Mouse (Mus musculus): ENCODE data around the gene Esr1. TPM values are rescaled to one million over a fixed set of nuclear protein-coding genes. Genes with fewer than 3 reads are reported as not detected.

The Esr1 gene
- polyA plus RNA-seq, 1 experiment: 0.54 TPM

DNA sequence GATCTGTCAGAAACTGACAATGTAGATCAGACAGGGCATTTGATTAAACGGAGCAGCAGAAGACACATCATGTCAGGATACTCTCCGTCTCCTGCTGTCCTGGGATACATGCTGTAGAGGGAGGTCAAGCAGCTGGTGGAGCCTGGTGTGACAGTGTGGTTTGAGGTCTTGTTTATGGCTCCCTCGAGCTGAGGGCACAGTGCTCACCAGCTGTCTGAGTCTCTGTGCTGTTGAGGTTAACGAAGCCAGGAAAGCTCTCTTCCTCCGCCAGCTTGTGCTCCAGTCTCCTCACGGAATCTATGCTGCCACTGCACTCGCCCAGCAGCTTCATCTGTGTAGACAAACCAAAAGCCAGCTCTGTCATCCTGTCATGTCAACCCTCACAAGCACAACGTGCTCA, 429.9 kb downstream of the Esr1 start:
- no peak for TF ChIP-seq POLR2A (IDR thresholded peaks at IDR 0.05; ENCODE audit: borderline replicate concordance, insufficient read depth, low read length)
- TF ChIP-seq CTCF (IDR thresholded peaks at IDR 0.05; ENCODE audit: borderline replicate concordance, insufficient read depth, low read depth, low read length): no peak
- 35% methylated on average over 8 of the region's 8 CpGs for WGBS
- H3K27me3 ChIP-seq (ENCODE audit: control insufficient read depth, insufficient read depth, low read length): no peaks in the 10 kb centered on the region
- DNase-seq: no peak
- H3K4me3 ChIP-seq (replicated peaks; ENCODE audit: insufficient read depth, low read depth, low read length): no peak overlapping the region
- H3K27ac ChIP-seq (ENCODE audit: insufficient read depth, low read length): no peak overlapping the region
- H3K4me1 ChIP-seq (ENCODE audit: control insufficient read depth, insufficient read depth, low read length): no peaks in the 10 kb centered on the region; the same call in 1 of the 2 replicates

DNA sequence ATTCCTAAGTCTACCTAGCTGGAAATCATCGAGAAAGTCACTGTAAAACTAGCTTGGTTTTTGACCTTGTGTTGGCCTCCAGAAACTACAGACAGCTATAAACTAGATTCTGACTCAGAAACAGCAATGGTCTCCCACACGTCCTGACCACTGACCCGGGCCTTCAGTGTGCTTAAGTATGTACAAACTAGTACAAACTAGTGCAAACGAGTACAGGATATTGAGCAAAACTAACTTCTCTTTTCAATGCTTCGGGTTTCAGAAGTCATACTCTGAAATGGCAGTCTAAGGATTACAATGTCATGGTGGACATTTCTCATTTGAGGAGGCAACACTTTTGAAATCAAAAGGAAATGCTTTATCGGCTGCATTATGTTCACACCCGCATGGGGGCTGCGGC, 433.1 kb downstream of the Esr1 start:
- H3K4me3 ChIP-seq (replicated peaks; ENCODE audit: insufficient read depth, low read depth, low read length): no peak overlapping the region
- no peak overlapping the region for H3K27ac ChIP-seq (ENCODE audit: insufficient read depth, low read length)
- TF ChIP-seq CTCF (IDR thresholded peaks at IDR 0.05; ENCODE audit: borderline replicate concordance, insufficient read depth, low read depth, low read length) (no peak), POLR2A (IDR thresholded peaks at IDR 0.05; ENCODE audit: borderline replicate concordance, insufficient read depth, low read length) (no peak)
- no peaks in the 10 kb centered on the region for H3K27me3 ChIP-seq (ENCODE audit: control insufficient read depth, insufficient read depth, low read length)
- WGBS: 88% methylated on average over 8 of the region's 8 CpGs
- DNase-seq: no peak
- H3K4me1 ChIP-seq (ENCODE audit: control insufficient read depth, insufficient read depth, low read length): no peaks in the 10 kb centered on the region

DNA sequence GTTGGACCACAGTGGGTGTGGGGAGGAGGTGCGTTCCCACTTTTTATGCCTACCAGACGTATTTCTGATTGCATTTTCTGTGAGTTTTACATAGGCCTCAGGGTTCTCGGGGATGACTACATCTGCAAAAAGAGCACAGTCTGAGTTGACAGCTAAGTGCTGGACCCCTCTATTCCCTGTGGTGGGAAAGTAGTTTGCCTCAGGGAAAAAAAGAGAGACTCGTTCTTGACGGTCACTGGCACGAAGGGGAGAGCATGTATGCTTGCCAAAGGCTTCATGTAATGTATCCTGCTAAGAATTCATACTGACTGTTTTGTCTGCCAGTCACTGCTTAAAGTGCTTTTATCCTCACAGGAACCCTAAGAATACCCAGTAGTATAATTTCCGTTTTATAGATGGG, 433.8 kb downstream of the Esr1 start:
- Histone ChIP-seq H3K4me1 (ENCODE audit: control insufficient read depth, insufficient read depth, low read length) (no peaks in the 10 kb centered on the region), H3K27me3 (ENCODE audit: control insufficient read depth, insufficient read depth, low read length) (no peaks in the 10 kb centered on the region), H3K4me3 (replicated peaks; ENCODE audit: insufficient read depth, low read depth, low read length) (no peak overlapping the region), H3K27ac (ENCODE audit: insufficient read depth, low read length) (no peak overlapping the region)
- TF ChIP-seq POLR2A (IDR thresholded peaks at IDR 0.05; ENCODE audit: borderline replicate concordance, insufficient read depth, low read length) (no peak), CTCF (IDR thresholded peaks at IDR 0.05; ENCODE audit: borderline replicate concordance, insufficient read depth, low read depth, low read length) (no peak)
- WGBS: 31% methylated on average over 7 of the region's 7 CpGs
- DNase-seq: no peak

DNA sequence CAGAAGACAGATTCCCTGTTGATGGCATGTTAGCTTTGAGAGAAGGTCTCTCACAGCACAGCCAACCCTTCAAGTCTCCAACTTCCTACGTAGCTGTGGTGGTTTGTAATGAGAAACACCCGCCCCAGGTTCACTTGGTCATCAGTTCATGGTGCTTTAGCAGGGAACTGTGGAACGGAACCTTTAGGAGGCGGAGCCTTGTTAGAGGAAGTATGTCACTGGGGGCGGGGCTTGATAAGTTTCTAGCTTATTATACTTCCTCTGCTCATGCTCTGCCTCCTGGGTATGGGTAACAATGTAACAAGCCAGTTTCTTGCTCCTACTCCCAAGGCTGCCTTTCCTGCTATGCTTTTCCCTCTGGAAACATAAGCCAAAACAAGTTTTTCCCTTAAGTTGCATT, 434.3 kb downstream of the Esr1 start:
- 86% methylated on average over 5 of the region's 5 CpGs for WGBS
- H3K4me1 ChIP-seq (ENCODE audit: control insufficient read depth, insufficient read depth, low read length): no peaks in the 10 kb centered on the region
- no peak for TF ChIP-seq POLR2A (IDR thresholded peaks at IDR 0.05; ENCODE audit: borderline replicate concordance, insufficient read depth, low read length)
- no peak for TF ChIP-seq CTCF (IDR thresholded peaks at IDR 0.05; ENCODE audit: borderline replicate concordance, insufficient read depth, low read depth, low read length)

More for the DNA sequence above, 434.3 kb downstream of the Esr1 start:
- Histone ChIP-seq H3K4me3 (replicated peaks; ENCODE audit: insufficient read depth, low read depth, low read length) (no peak overlapping the region), H3K27ac (ENCODE audit: insufficient read depth, low read length) (no peak overlapping the region), H3K27me3 (ENCODE audit: control insufficient read depth, insufficient read depth, low read length) (no peaks in the 10 kb centered on the region)
- no peak for DNase-seq

Other genes starting within 250 kb of the Esr1 start
- gene Zbtb2, start 223.5 kb upstream of the Esr1 start, polyA plus RNA-seq (2012; rRNA removed): 8.3 and 8.7 TPM in 2 replicates
- 92.8 and 96.7 TPM in 2 replicates for gene Rmnd1, start 179.2 kb upstream of the Esr1 start, polyA plus RNA-seq (2012; rRNA removed)
- 23.2 and 23.7 TPM in 2 replicates for gene Armt1, start 179.1 kb upstream of the Esr1 start, polyA plus RNA-seq (2012; rRNA removed)
- 0.16 and 0.40 TPM in 2 replicates for gene Ccdc170, start 129.1 kb upstream of the Esr1 start, polyA plus RNA-seq (2012; rRNA removed)